Mouse (Mus musculus) lung, embryonic 16.5 days (tissue): ENCODE measurements around the gene Fam117b. TPM values are rescaled to one million over a fixed set of nuclear protein-coding genes. Genes with fewer than 3 reads are reported as not detected.

Experiments
- polyA plus RNA-seq: library from polyadenylated mRNA; unstranded; fragments of >200 nt; fragmentation: Nextera tagmentation; extraction: Ambion mirVana; gene quantifications from 2 replicates; pipeline ENCODE4 v1.2.1, GENCODE M21; 2015

The Fam117b gene
- polyA plus RNA-seq, 1 experiment from 2014 or later: 8.9 TPM

Other genes starting within 250 kb of the Fam117b start
- gene Sumo1, start 242.2 kb upstream of the Fam117b start, polyA plus RNA-seq: 366 and 371 TPM in 2 replicates
- gene Nop58, start 228.0 kb upstream of the Fam117b start, polyA plus RNA-seq: 188 and 207 TPM in 2 replicates
- gene Bmpr2, start 149.6 kb upstream of the Fam117b start, polyA plus RNA-seq: 9.0 and 9.4 TPM in 2 replicates
- gene Ica1l, start 130.2 kb downstream of the Fam117b start, polyA plus RNA-seq: 0.55 and 0.62 TPM in 2 replicates
- gene Carf, start 185.2 kb downstream of the Fam117b start, polyA plus RNA-seq: 5.8 and 6.7 TPM in 2 replicates
- gene Wdr12, start 185.6 kb downstream of the Fam117b start, polyA plus RNA-seq: 37.5 and 39.3 TPM in 2 replicates